Mouse (Mus musculus) CH12.LX (cell line): ENCODE data around the gene Homer3. TPM values are rescaled to one million over a fixed set of nuclear protein-coding genes. Genes with fewer than 3 reads are reported as not detected.

Source experiments
- DNase-seq: peaks from one replicate; pipeline ENCODE4 v3.0.0-alpha.2; 2013; ENCODE audit errors: extremely low read depth
- H3K27ac ChIP-seq: 2 replicates; pipeline ENCODE4 v1.5.1; 2012; ENCODE audit warnings: low read depth, mild to moderate bottlenecking, control low read depth, moderate library complexity; ENCODE audit not compliant: insufficient read depth
- H3K27me3 ChIP-seq: replicated peaks from 2 replicates; pipeline ENCODE3; 2012; ENCODE audit warnings: inconsistent platforms
- H3K36me3 ChIP-seq, 2 experiments: replicated peaks in 1 of 2; 2 replicates each; pipeline versions ENCODE3 to v1.6.1; 2012; ENCODE audit warnings: inconsistent platforms in 1 of 2, low read length in 1 of 2, mild to moderate bottlenecking in 1 of 2, mixed read lengths in 1 of 2, moderate library complexity in 1 of 2; ENCODE audit not compliant: control insufficient read depth in 1 of 2, insufficient read depth in 1 of 2
- H3K4me1 ChIP-seq, 2 experiments: 2 replicates each; pipeline ENCODE4 v1.6.1; 2012; ENCODE audit warnings: inconsistent platforms in 1 of 2, moderate library complexity in 1 of 2; ENCODE audit not compliant: insufficient read depth in 2 of 2, control insufficient read depth in 1 of 2
- H3K4me2 ChIP-seq: 2 replicates; pipeline ENCODE4 v1.6.1; 2012; ENCODE audit warnings: low read depth, mild to moderate bottlenecking, control low read depth; ENCODE audit not compliant: poor library complexity, insufficient read depth, severe bottlenecking
- H3K4me3 ChIP-seq, 3 experiments: fragments of 150-350 bp in 1 of 3; sonication (generic) in 1 of 3; replicated peaks in 1 of 3; 2 replicates each; pipeline versions ENCODE3 to v1.5.1; 2011 to 2012; ENCODE audit warnings: low read depth in 2 of 3, low read length in 2 of 3, mild to moderate bottlenecking in 2 of 3, moderate library complexity in 2 of 3, control low read depth in 1 of 3, improper control_type of control experiment in 1 of 3, inconsistent platforms in 1 of 3, mixed read lengths in 1 of 3; ENCODE audit not compliant: poor library complexity in 1 of 3
- H3K79me2 ChIP-seq: replicated peaks from 2 replicates; pipeline ENCODE4 v1.6.1; 2012; ENCODE audit warnings: mild to moderate bottlenecking, moderate library complexity; ENCODE audit not compliant: control insufficient read depth, poor library complexity, insufficient read depth, severe bottlenecking; ENCODE audit errors: extremely low read depth
- H3K9ac ChIP-seq: 2 replicates; pipeline ENCODE4 v1.6.1; 2012; ENCODE audit warnings: low read depth, mild to moderate bottlenecking, control low read depth, moderate library complexity; ENCODE audit not compliant: insufficient read depth
- H3K9me3 ChIP-seq: replicated peaks from 2 replicates; pipeline ENCODE3; 2012; ENCODE audit warnings: low read length, inconsistent platforms, mixed read lengths
- CHD1 ChIP-seq: IDR thresholded peaks from 2 replicates; pipeline ENCODE4 v1.6.1; 2012; ENCODE audit warnings: low read depth, low read length, improper control_type of control experiment, inconsistent platforms
- CHD2 ChIP-seq: IDR thresholded peaks from 2 replicates; pipeline ENCODE4 v1.6.1; 2011; ENCODE audit warnings: low read length, improper control_type of control experiment
- CTCF ChIP-seq, 2 experiments: IDR thresholded peaks in 1 of 2; conservative IDR thresholded peaks in 1 of 2; 2 replicates each; pipeline ENCODE4 v1.5.1; 2011 to 2012; ENCODE audit warnings: low read depth in 2 of 2, low read length in 2 of 2, improper control_type of control experiment in 1 of 2, inconsistent platforms in 1 of 2, mild to moderate bottlenecking in 1 of 2, moderate library complexity in 1 of 2
- ELF1 ChIP-seq: IDR thresholded peaks from 2 replicates; pipeline ENCODE4 v1.6.1; 2014; ENCODE audit warnings: low read depth, mild to moderate bottlenecking, inconsistent platforms, low read length, improper control_type of control experiment
- EP300 ChIP-seq: IDR thresholded peaks from 2 replicates; pipeline ENCODE4 v1.6.1; 2011; ENCODE audit warnings: low read length, improper control_type of control experiment
- ETS1 ChIP-seq: conservative IDR thresholded peaks from 2 replicates; pipeline ENCODE4 v1.6.1; 2012; ENCODE audit warnings: low read depth, mild to moderate bottlenecking, inconsistent platforms, low read length, improper control_type of control experiment, moderate library complexity
- GABPA ChIP-seq: IDR thresholded peaks from 2 replicates; pipeline ENCODE4 v1.6.1; 2012; ENCODE audit warnings: low read depth, low read length, improper control_type of control experiment, inconsistent platforms; ENCODE audit not compliant: insufficient replicate concordance
- HCFC1 ChIP-seq: IDR thresholded peaks from 2 replicates; pipeline ENCODE4 v1.6.1; 2012; ENCODE audit warnings: low read depth, mild to moderate bottlenecking, inconsistent platforms, low read length, improper control_type of control experiment
- IRF4 ChIP-seq: IDR thresholded peaks from 2 replicates; pipeline ENCODE4 v1.6.1; 2014; ENCODE audit warnings: low read depth, mild to moderate bottlenecking, inconsistent platforms, low read length, improper control_type of control experiment
- JUN ChIP-seq: IDR thresholded peaks from 2 replicates; pipeline ENCODE4 v1.6.1; 2011; ENCODE audit warnings: low read depth, mild to moderate bottlenecking, low read length, improper control_type of control experiment, moderate library complexity; ENCODE audit not compliant: insufficient read depth
- MAFK ChIP-seq: IDR thresholded peaks from 2 replicates; pipeline ENCODE4 v1.6.1; 2011; ENCODE audit warnings: low read length, improper control_type of control experiment; ENCODE audit not compliant: insufficient replicate concordance
- MAX ChIP-seq: IDR thresholded peaks from 2 replicates; pipeline ENCODE4 v1.6.1; 2011; ENCODE audit warnings: low read length, improper control_type of control experiment
- MEF2A ChIP-seq: IDR thresholded peaks from 2 replicates; pipeline ENCODE4 v1.6.1; 2014; ENCODE audit warnings: low read depth, mild to moderate bottlenecking, inconsistent platforms, low read length, improper control_type of control experiment, borderline replicate concordance
- NELFE ChIP-seq: IDR thresholded peaks from 2 replicates; pipeline ENCODE4 v1.6.1; 2011; ENCODE audit warnings: low read depth, low read length, improper control_type of control experiment
- PAX5 ChIP-seq: IDR thresholded peaks from 2 replicates; pipeline ENCODE4 v1.6.1; 2012; ENCODE audit warnings: low read length, inconsistent platforms, mixed read lengths
- RAD21 ChIP-seq: IDR thresholded peaks from 2 replicates; pipeline ENCODE4 v1.6.1; 2011; ENCODE audit warnings: low read depth, mild to moderate bottlenecking, low read length, improper control_type of control experiment, moderate library complexity
- RCOR1 ChIP-seq: conservative IDR thresholded peaks from 2 replicates; pipeline ENCODE4 v1.6.1; 2012; ENCODE audit warnings: low read depth, mild to moderate bottlenecking, inconsistent platforms, low read length, improper control_type of control experiment
- TBP ChIP-seq: conservative IDR thresholded peaks from 2 replicates; pipeline ENCODE4 v1.6.1; 2011; ENCODE audit warnings: low read depth, low read length, improper control_type of control experiment
- TCF12 ChIP-seq: IDR thresholded peaks from 2 replicates; pipeline ENCODE4 v1.6.1; 2014; ENCODE audit warnings: low read depth, mild to moderate bottlenecking, inconsistent platforms, low read length, improper control_type of control experiment
- UBTF ChIP-seq: IDR thresholded peaks from 2 replicates; pipeline ENCODE4 v1.6.1; 2012; ENCODE audit warnings: low read depth, mild to moderate bottlenecking, inconsistent platforms, low read length, improper control_type of control experiment, moderate library complexity
- USF2 ChIP-seq: conservative IDR thresholded peaks from 2 replicates; pipeline ENCODE4 v1.6.1; 2011; ENCODE audit warnings: low read depth, low read length, improper control_type of control experiment
- ZNF384 ChIP-seq: IDR thresholded peaks from 2 replicates; pipeline ENCODE4 v1.6.1; 2012; ENCODE audit warnings: low read depth, low read length, improper control_type of control experiment, inconsistent platforms
- dilution Hi-C: fragments of 300-500 bp; cut with MboI; formaldehyde crosslinking; loops from 2 replicates; pipeline ENCODE4 v1.14.3; 2020; ENCODE audit warnings: low sequenced_read_pairs; ENCODE audit not compliant: extremely low pct_unique_long_range_greater_than_20kb, extremely low pct_ligation_motif_present
- in situ Hi-C: fragments of 300-500 bp; cut with MboI; formaldehyde crosslinking; loops from 3 replicates; pipeline ENCODE4 v1.14.3; 2019; ENCODE audit warnings: low sequenced_read_pairs, low pct_ligation_motif_present, low pct_unique_long_range_greater_than_20kb, mixed read lengths
- polyA plus RNA-seq: library from polyadenylated mRNA; unstranded; fragments of >175 nt; gene quantifications from 2 replicates; pipeline ENCODE4 v1.2.1, GENCODE M21; 2012; ENCODE audit warnings: low read depth; ENCODE audit not compliant: insufficient read length
- total RNA-seq, 2 experiments: library from RNA; depleted of rRNA; stranded (reverse); fragments of 300-350 nt in 1 of 2; fragments of >200 nt in 1 of 2; gene quantifications; 2 replicates each; pipeline ENCODE4 v1.2.3; 2012 to 2014

Homer3 gene
- total and polyA plus RNA-seq, 3 experiments = 9.0 to 14.0 (median 11.8) TPM

DNA sequence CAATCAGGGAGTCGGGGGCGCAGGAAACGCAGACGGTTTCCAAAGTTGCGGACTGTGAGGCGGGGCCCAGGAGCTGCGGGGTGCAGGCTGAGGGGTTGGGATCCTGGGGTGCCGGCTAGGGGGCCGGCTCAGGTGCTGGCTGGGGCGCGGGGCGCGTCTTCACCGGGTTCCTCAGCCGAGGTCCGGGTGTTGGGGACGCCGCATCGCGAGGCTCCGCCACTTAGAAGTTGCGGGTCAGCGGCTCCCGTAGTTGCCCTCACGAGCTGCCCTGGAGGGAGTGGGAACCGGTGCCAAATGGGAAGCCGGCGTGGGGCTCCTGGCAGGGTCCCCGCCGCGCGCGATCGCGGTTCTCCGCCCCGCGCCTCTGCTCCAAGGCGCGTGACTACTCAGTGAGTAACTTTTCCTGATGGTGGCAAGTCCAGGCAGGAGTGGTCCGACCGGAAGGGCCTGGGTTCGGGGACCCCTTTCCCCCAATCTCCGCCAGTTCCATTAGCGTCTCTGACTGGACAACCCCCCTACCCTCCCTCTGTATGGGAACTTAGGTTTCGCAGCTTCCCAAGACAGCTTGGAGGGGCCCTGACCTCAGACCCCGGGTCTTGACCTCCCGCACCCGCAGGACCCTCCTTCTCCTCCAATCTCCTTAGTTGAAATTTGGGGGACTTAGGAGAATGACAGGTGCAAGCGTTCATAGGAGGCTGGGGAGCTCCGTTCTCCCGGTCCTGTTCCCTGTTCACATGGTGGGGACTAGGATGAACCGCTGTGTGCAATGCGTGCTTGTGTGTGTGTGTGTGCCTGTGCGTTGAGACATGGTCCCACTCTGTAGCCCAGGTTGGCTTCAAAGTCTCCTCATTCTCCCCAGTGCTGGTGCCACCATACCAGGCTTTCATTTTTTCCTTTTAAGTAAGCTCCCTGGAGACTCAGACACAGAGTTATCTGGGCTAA lies 780 bp downstream of the Homer3 start:
- H3K27ac ChIP-seq = no peak overlapping the region
- peaks cover 13 to 32% of the 10 kb centered on the region in 2 experiments for H3K36me3 ChIP-seq
- no peaks in the 10 kb centered on the region for H3K79me2 ChIP-seq
- dilution Hi-C loops = no loop called here
- DNase-seq = no peak
- peaks cover 3% of the 10 kb centered on the region for H3K9me3 ChIP-seq
- no peaks in the 10 kb centered on the region for H3K27me3 ChIP-seq
- H3K4me1 ChIP-seq = peaks cover 5 to 15% of the 10 kb centered on the region in 2 experiments
- peak overlapping the region; percentile 74 to 96 (median 88) for H3K4me3 ChIP-seq
- H3K4me2 ChIP-seq = peak overlapping the region; percentile 45
- H3K9ac ChIP-seq = peak overlapping the region; percentile 92
- in situ Hi-C loops = no loop called here
- no peak for TF ChIP-seq MEF2A
- no peak for TF ChIP-seq TCF12
- no peak for TF ChIP-seq UBTF
- TF ChIP-seq JUN = no peak
- TF ChIP-seq MAX = no peak
- no peak for TF ChIP-seq HCFC1
- no peak for TF ChIP-seq IRF4
- no peak for TF ChIP-seq RAD21
- no peak for TF ChIP-seq GABPA
- TF ChIP-seq CHD1 = no peak
- TF ChIP-seq, all 38 proteins: peak for 0

GRCm38 (mm10) chr8:70284421-70284820 lies 1.8 kb downstream of the Homer3 start:
- dilution Hi-C loops = no loop called here
- TF ChIP-seq USF2 (no peak), RCOR1 (no peak), ELF1 (no peak), TBP (no peak), IRF4 (no peak), MAFK (no peak), PAX5 (no peak), NELFE (no peak), ETS1 (no peak), TCF12 (no peak), CHD2 (no peak), ZNF384 (no peak), EP300 (no peak), CTCF (conservative IDR thresholded peaks at IDR 0.05 in 1 of 2, IDR thresholded peaks at IDR 0.05 in 1 of 2; ENCODE audit: low read depth in 2 of 2, low read length in 2 of 2) (no peak), MAX (no peak), GABPA (no peak)
- TF ChIP-seq, all 38 proteins: peak for 0
- H3K4me1 ChIP-seq = peaks cover 5 to 14% of the 10 kb centered on the region in 2 experiments
- no peak for DNase-seq
- no peak overlapping the region for H3K4me2 ChIP-seq
- H3K9me3 ChIP-seq = peaks cover 3% of the 10 kb centered on the region
- no peak overlapping the region for H3K4me3 ChIP-seq
- H3K79me2 ChIP-seq = no peaks in the 10 kb centered on the region
- no peak overlapping the region for H3K9ac ChIP-seq
- peaks cover 14 to 40% of the 10 kb centered on the region in 2 experiments for H3K36me3 ChIP-seq
- no peak overlapping the region for H3K27ac ChIP-seq
- H3K27me3 ChIP-seq = no peaks in the 10 kb centered on the region
- in situ Hi-C loops = no loop called here
